8 mouse cellular contexts compared by ENCODE assay signal in the genomic region with DNA sequence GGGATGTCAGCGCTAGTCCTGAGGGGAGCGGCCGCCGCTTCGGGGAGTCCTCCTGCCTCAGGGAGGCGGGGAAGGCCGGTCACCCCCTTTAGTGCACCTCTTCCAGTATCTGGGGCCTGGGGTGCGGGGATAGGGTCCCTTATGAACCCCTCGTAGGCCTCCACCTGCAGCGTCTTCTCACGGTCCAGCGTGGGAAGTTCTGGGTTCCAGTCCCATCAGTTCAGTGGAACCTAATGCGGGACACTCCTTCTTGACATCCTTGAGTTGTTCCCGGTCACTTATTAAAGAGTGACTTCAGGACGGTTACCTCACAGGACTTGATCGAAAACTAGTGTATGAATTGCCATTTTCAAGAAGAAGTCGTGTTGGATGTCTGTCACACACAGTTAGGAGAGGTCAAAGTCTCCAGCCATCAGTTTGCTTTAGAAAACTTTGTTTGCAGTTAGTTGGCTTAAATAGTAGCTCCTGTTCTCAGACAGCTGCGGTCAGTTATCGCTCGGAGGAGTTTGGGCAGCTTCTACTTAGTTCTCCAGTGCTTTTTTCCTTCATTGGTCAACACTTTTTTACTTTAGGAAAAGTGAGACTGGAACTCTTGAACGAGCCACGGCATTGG. TPM values are rescaled to one million over a fixed set of nuclear protein-coding genes. Genes with fewer than 3 reads are reported as not detected.
A peak's percentile ranks its signal among the peaks of the same experiment; 100 is the strongest.
DNase-seq lines count a peak whose midpoint lies in the region; ATAC-seq lines count a peak whose summit lies in the region.

No protein-coding gene starts in this region.

- H3K27ac ChIP-seq in heart, embryonic 10.5 days = peak overlapping the region; percentile 94
- peak overlapping the region; percentile 60 for H3K27ac ChIP-seq in embryonic facial prominence, embryonic 11.5 days (replicated peaks; ENCODE audit: low read depth, low read length)
- peak overlapping the region; percentile 44; the same call in 1 of the 2 replicates for H3K27ac ChIP-seq in hindbrain, embryonic 16.5 days (ENCODE audit: low read depth, low read length)
- peak overlapping the region; percentile 81 for H3K27ac ChIP-seq in liver, embryonic 15.5 days (replicated peaks)

- no peak for ATAC-seq in embryonic facial prominence, embryonic 11.5 days (replicated peaks; ENCODE audit: insufficient number of reproducible peaks, low FRiP score, low TSS enrichment, low read depth)
- no peak for ATAC-seq in hindbrain, embryonic 16.5 days
- ATAC-seq in liver, embryonic 15.5 days (ENCODE audit: insufficient read depth) = no peak

- H3K4me3 ChIP-seq in heart, embryonic 10.5 days = peak overlapping the region; percentile 93
- peak overlapping the region; percentile 69 for H3K4me3 ChIP-seq in embryonic facial prominence, embryonic 11.5 days (ENCODE audit: low read depth, low read length)
- peak overlapping the region; percentile 68 for H3K4me3 ChIP-seq in hindbrain, embryonic 16.5 days (ENCODE audit: low read length)
- H3K4me3 ChIP-seq in liver, embryonic 15.5 days (replicated peaks) = peak overlapping the region; percentile 80

- H3K9me3 ChIP-seq in heart, embryonic 10.5 days = no peaks in the 10 kb centered on the region
- H3K9me3 ChIP-seq in embryonic facial prominence, embryonic 11.5 days (replicated peaks; ENCODE audit: control insufficient read depth, low read length) = no peaks in the 10 kb centered on the region
- no peaks in the 10 kb centered on the region for H3K9me3 ChIP-seq in hindbrain, embryonic 16.5 days (ENCODE audit: control insufficient read depth, low read length)
- no peaks in the 10 kb centered on the region for H3K9me3 ChIP-seq in liver, embryonic 15.5 days (replicated peaks)

- peak overlapping the region; percentile 77 for H3K4me2 ChIP-seq in embryonic facial prominence, embryonic 11.5 days (ENCODE audit: low read depth, low read length)
- peak overlapping the region; percentile 85 for H3K4me2 ChIP-seq in hindbrain, embryonic 16.5 days (ENCODE audit: low read length)
- H3K4me2 ChIP-seq in liver, embryonic 15.5 days = peak overlapping the region; percentile 97

- WGBS in heart, embryonic 10.5 days = 17% methylated on average over 22 of the region's 22 CpGs
- 18% methylated on average over 22 of the region's 22 CpGs for WGBS in embryonic facial prominence, embryonic 11.5 days
- WGBS in hindbrain, embryonic 16.5 days = 16% methylated on average over 22 of the region's 22 CpGs
- WGBS in liver, embryonic 15.5 days (ENCODE audit: insufficient replicate concordance) = 18% methylated on average over 22 of the region's 22 CpGs

- no peak for DNase-seq in heart, embryonic 10.5 days (ENCODE audit: low spot score)
- DNase-seq in heart, adult 9 months (ENCODE audit: low spot score in 2 of 2) = no peak
- DNase-seq in embryonic facial prominence, embryonic 11.5 days (ENCODE audit: low spot score) = no peak
- no peak for DNase-seq in layer of hippocampus, adult 9-10 months (ENCODE audit: low spot score)
- no peak for DNase-seq in gastrocnemius, postnatal 10 days
- no peak for DNase-seq in left cerebral cortex, adult 18-20 months (ENCODE audit: low spot score in 2 of 2)

- peaks cover 23% of the 10 kb centered on the region for H3K4me1 ChIP-seq in heart, embryonic 10.5 days
- H3K4me1 ChIP-seq in embryonic facial prominence, embryonic 11.5 days (ENCODE audit: control insufficient read depth, insufficient read depth, low read length) = no peaks in the 10 kb centered on the region
- H3K4me1 ChIP-seq in hindbrain, embryonic 16.5 days (ENCODE audit: control insufficient read depth, insufficient read depth, low read depth, low read length) = peaks cover 12% of the 10 kb centered on the region
- peaks cover 32% of the 10 kb centered on the region for H3K4me1 ChIP-seq in liver, embryonic 15.5 days (replicated peaks)

- peak overlapping the region; percentile 80 for H3K9ac ChIP-seq in embryonic facial prominence, embryonic 11.5 days (replicated peaks; ENCODE audit: low read length)
- peak overlapping the region; percentile 86 for H3K9ac ChIP-seq in hindbrain, embryonic 16.5 days (ENCODE audit: low read depth, low read length)
- peak overlapping the region; percentile 70 for H3K9ac ChIP-seq in liver, embryonic 15.5 days

- no peaks in the 10 kb centered on the region for H3K27me3 ChIP-seq in heart, embryonic 10.5 days (ENCODE audit: insufficient read depth, poor library complexity, severe bottlenecking)
- no peaks in the 10 kb centered on the region for H3K27me3 ChIP-seq in embryonic facial prominence, embryonic 11.5 days (ENCODE audit: control insufficient read depth, insufficient read depth, low read length)
- H3K27me3 ChIP-seq in hindbrain, embryonic 16.5 days (replicated peaks; ENCODE audit: control insufficient read depth, insufficient read depth, low read length) = no peaks in the 10 kb centered on the region
- H3K27me3 ChIP-seq in liver, embryonic 15.5 days = no peaks in the 10 kb centered on the region

- H3K36me3 ChIP-seq in heart, embryonic 10.5 days = no peaks in the 10 kb centered on the region
- no peaks in the 10 kb centered on the region for H3K36me3 ChIP-seq in embryonic facial prominence, embryonic 11.5 days (replicated peaks; ENCODE audit: control insufficient read depth, insufficient read depth, low read depth, low read length)
- H3K36me3 ChIP-seq in hindbrain, embryonic 16.5 days (ENCODE audit: control insufficient read depth, insufficient read depth, low read length) = no peaks in the 10 kb centered on the region
- H3K36me3 ChIP-seq in liver, embryonic 15.5 days (replicated peaks) = no peaks in the 10 kb centered on the region

RNA-seq across cellular contexts. Expression of gene Inpp5f, which starts 0.8 kb away (rescaled TPM):
- polyA plus RNA-seq in heart, embryonic 10.5 days (2016; fragmentation: Nextera tagmentation; extraction: Ambion mirVana) = 13.5 and 18.0 TPM in 2 replicates
- polyA plus RNA-seq in embryonic facial prominence, embryonic 11.5 days (2014; fragmentation: Nextera tagmentation; extraction: Ambion mirVana) = 49.7 and 51.1 TPM in 2 replicates
- polyA plus RNA-seq in hindbrain, embryonic 16.5 days (2015; fragmentation: Nextera tagmentation; extraction: Ambion mirVana) = 442 and 494 TPM in 2 replicates
- 5.5 and 6.3 TPM in 2 replicates for polyA plus RNA-seq in liver, embryonic 15.5 days (2015; fragmentation: Nextera tagmentation; extraction: Ambion mirVana)
- total RNA-seq in gastrocnemius, postnatal 10 days (2021) = 1 to 10 TPM; 5.0 to 7.2 TPM
- total RNA-seq in left cerebral cortex, adult 18-20 months (2021) = 100 to 1,000 TPM in 1 of 2 experiments, 10 to 100 TPM in 1; 96.5 to 103 TPM

Comparison
In these comparisons a context has a peak if more than half of its experiments do, and no peak if none do; other contexts are left out.
1. H3K27ac ChIP-seq: peak in every context shown above with its lines; median percentile 94 in heart, embryonic 10.5 days; 81 in liver, embryonic 15.5 days; 60 in embryonic facial prominence, embryonic 11.5 days; 44 in hindbrain, embryonic 16.5 days.